Mouse (Mus musculus) midbrain, embryonic 11.5 days (tissue): ENCODE measurements around the gene Tm4sf5. TPM values are rescaled to one million over a fixed set of nuclear protein-coding genes. Genes with fewer than 3 reads are reported as not detected.
"Not testable (repeated sequence)": the region's sequence is repeated elsewhere in the genome, so short reads cannot be mapped to it uniquely, and the experiment has no call there.

Experiments used
- ATAC-seq: fragments of 200-750 bp; cut with Nextera tagmentation; 2 replicates; pipeline ENCODE4 v1.8.0; 2017; ENCODE audit warnings: moderate TSS enrichment, moderate library complexity; ENCODE audit not compliant: low FRiP score
- DNase-seq: peaks from one replicate; pipeline ENCODE4 v3.0.0; 2015; ENCODE audit warnings: low spot score; ENCODE audit errors: missing footprints
- H3K27ac ChIP-seq: fragments of 300-500 bp; sonication (generic); 2 replicates; pipeline ENCODE4 v1.5.1; 2014; ENCODE audit warnings: low read depth, low read length
- H3K27me3 ChIP-seq: fragments of 300-500 bp; sonication (generic); 2 replicates; pipeline ENCODE4 v1.6.1; 2014; ENCODE audit warnings: mild to moderate bottlenecking, low read length, moderate library complexity, mixed read lengths; ENCODE audit not compliant: control insufficient read depth, insufficient read depth
- H3K36me3 ChIP-seq: fragments of 300-500 bp; sonication (generic); 2 replicates; pipeline ENCODE4 v1.6.1; 2014; ENCODE audit warnings: mild to moderate bottlenecking, low read length, moderate library complexity, mixed read lengths; ENCODE audit not compliant: control insufficient read depth, insufficient read depth
- H3K4me1 ChIP-seq: fragments of 300-500 bp; sonication (generic); 2 replicates; pipeline ENCODE4 v1.6.1; 2014; ENCODE audit warnings: low read length; ENCODE audit not compliant: control insufficient read depth, insufficient read depth
- H3K4me2 ChIP-seq: fragments of 300-500 bp; sonication (generic); 2 replicates; pipeline ENCODE4 v1.6.1; 2014; ENCODE audit warnings: mild to moderate bottlenecking, moderate library complexity
- H3K4me3 ChIP-seq: fragments of 300-500 bp; sonication (generic); 2 replicates; pipeline ENCODE4 v1.5.1; 2014; ENCODE audit warnings: low read depth, low read length
- H3K9ac ChIP-seq: fragments of 300-500 bp; sonication (generic); 2 replicates; pipeline ENCODE4 v1.6.1; 2014; ENCODE audit warnings: low read length
- H3K9me3 ChIP-seq: fragments of 300-500 bp; sonication (generic); 2 replicates; pipeline ENCODE4 v1.6.1; 2016; ENCODE audit warnings: low read length; ENCODE audit not compliant: control insufficient read depth
- WGBS: fragments of 180-500 bp; shearing (Covaris S2); extraction: QIAGEN DNeasy Blood & Tissue Kit; methylation state at CpG from one replicate; pipeline ENCODE4 v1.1.7; 2014; 5-methylcytosine and 5-hydroxymethylcytosine counted together
- polyA plus RNA-seq: library from polyadenylated mRNA; unstranded; fragments of >200 nt; fragmentation: Nextera tagmentation; extraction: Ambion mirVana; gene quantifications from 2 replicates; pipeline ENCODE4 v1.2.1, GENCODE M21; 2014

Tm4sf5 gene
- polyA plus RNA-seq, 1 experiment from 2014 or later: not detected

GRCm38 (mm10) chr11:70516352-70516751 is 11.3 kb downstream of the Tm4sf5 start:
- Histone ChIP-seq H3K9ac (no peak overlapping the region), H3K4me2 (no peak overlapping the region), H3K4me3 (no peak overlapping the region), H3K27me3 (no peaks in the 10 kb centered on the region; the same call in 1 of the 2 replicates), H3K4me1 (peaks cover 7% of the 10 kb centered on the region), H3K36me3 (no peaks in the 10 kb centered on the region), H3K27ac (no peak overlapping the region), H3K9me3 (no peaks in the 10 kb centered on the region)
- no peak for ATAC-seq
- 24% methylated on average over 2 of the region's 2 CpGs for WGBS
- peak; percentile 93 for DNase-seq

GRCm38 (mm10) chr11:70518436-70518835 is 13.4 kb downstream of the Tm4sf5 start:
- no peaks in the 10 kb centered on the region for H3K9me3 ChIP-seq
- DNase-seq (no peak), ATAC-seq (no peak)
- no peaks in the 10 kb centered on the region for H3K36me3 ChIP-seq
- no peaks in the 10 kb centered on the region; the same call in 1 of the 2 replicates for H3K27me3 ChIP-seq
- peaks cover 6% of the 10 kb centered on the region for H3K4me1 ChIP-seq
- WGBS: 67% methylated on average over 1 of the region's 1 CpGs
- no peak overlapping the region for H3K9ac ChIP-seq
- H3K27ac ChIP-seq: no peak overlapping the region
- no peak overlapping the region for H3K4me3 ChIP-seq
- no peak overlapping the region for H3K4me2 ChIP-seq

GRCm38 (mm10) chr11:70518923-70519322 is 13.9 kb downstream of the Tm4sf5 start, which contains the start of gene Gltpd2:
Gene Gltpd2, plus strand, starts transcription at chr11:70519196.
- Histone ChIP-seq H3K27ac (no peak within 1 kb of the TSS), H3K27me3 (no peaks in the 10 kb centered on the region; the same call in 1 of the 2 replicates), H3K9ac (peak within 1 kb of the TSS; percentile 74), H3K4me1 (peaks cover 5% of the 10 kb centered on the region), H3K4me3 (peak within 1 kb of the TSS; percentile 25), H3K36me3 (no peaks in the 10 kb centered on the region), H3K4me2 (peak within 1 kb of the TSS; percentile 42), H3K9me3 (no peaks in the 10 kb centered on the region)
- ATAC-seq (no peak), DNase-seq (peak; percentile 68)
- WGBS: 79% methylated on average over 10 of the region's 10 CpGs

GRCm38 (mm10) chr11:70520178-70520769 is 15.2 kb downstream of the Tm4sf5 start:
- Histone ChIP-seq H3K4me1 (peaks cover 5% of the 10 kb centered on the region), H3K4me3 (peak overlapping the region; percentile 25), H3K9me3 (no peaks in the 10 kb centered on the region), H3K27me3 (no peaks in the 10 kb centered on the region; the same call in 1 of the 2 replicates), H3K27ac (0 out of 2 replicates have a peak overlapping the region, but pooled peaks have one; percentile 14), H3K4me2 (peak overlapping the region; percentile 42), H3K36me3 (no peaks in the 10 kb centered on the region), H3K9ac (peak overlapping the region; percentile 74)
- DNase-seq: peak; percentile 95
- WGBS: 8% methylated on average over 41 of the region's 41 CpGs
- no peak for ATAC-seq

- 91% methylated on average over 8 of the region's 8 CpGs for WGBS
- H3K4me3 ChIP-seq, H3K4me2 ChIP-seq, H3K9me3 ChIP-seq, ATAC-seq, H3K27me3 ChIP-seq, H3K9ac ChIP-seq, H3K27ac ChIP-seq: not testable (repeated sequence)
- peaks cover 16% of the 10 kb centered on the region for H3K36me3 ChIP-seq
- peak; percentile 87 for DNase-seq
- H3K4me1 ChIP-seq: peaks cover 12% of the 10 kb centered on the region
These were observed 18.4 kb downstream of the Tm4sf5 start for GRCm38 (mm10) chr11:70523306-70523989.

- H3K9ac ChIP-seq: peak overlapping the region; percentile 44; the same call in 1 of the 2 replicates
- peaks cover 12% of the 10 kb centered on the region for H3K4me1 ChIP-seq
- peak overlapping the region; percentile 81 for H3K4me3 ChIP-seq
- peak overlapping the region; percentile 43 for H3K4me2 ChIP-seq
- no peak for DNase-seq
- H3K36me3 ChIP-seq: peaks cover 16% of the 10 kb centered on the region
- 10% methylated on average over 8 of the region's 8 CpGs for WGBS
- ATAC-seq: no peak; the same call in 1 of the 2 replicates
- no peaks in the 10 kb centered on the region; the same call in 1 of the 2 replicates for H3K27me3 ChIP-seq
- H3K9me3 ChIP-seq: no peaks in the 10 kb centered on the region
- no peak overlapping the region for H3K27ac ChIP-seq
These were observed 19.7 kb downstream of the Tm4sf5 start for GRCm38 (mm10) chr11:70524782-70525181.

- H3K36me3 ChIP-seq: peaks cover 16% of the 10 kb centered on the region
- WGBS: under 1% methylated on average over 26 of the region's 26 CpGs
- DNase-seq: peak; percentile 98
- H3K27me3 ChIP-seq: no peaks in the 10 kb centered on the region; the same call in 1 of the 2 replicates
- H3K27ac ChIP-seq: peak within 1 kb of the TSS; percentile 30; the same call in 1 of the 2 replicates
- peak; percentile 94 for ATAC-seq
- H3K4me1 ChIP-seq: peaks cover 7% of the 10 kb centered on the region
- peak within 1 kb of the TSS; percentile 85 for H3K4me2 ChIP-seq
- H3K9me3 ChIP-seq: no peaks in the 10 kb centered on the region
- H3K9ac ChIP-seq: peak within 1 kb of the TSS; percentile 79
- H3K4me3 ChIP-seq: peak within 1 kb of the TSS; percentile 81
These were observed 20.2 kb downstream of the Tm4sf5 start, which contains the start of gene Psmb6 for GRCm38 (mm10) chr11:70525184-70525678. Gene Psmb6, plus strand, starts transcription at chr11:70525367.

- Histone ChIP-seq H3K9ac (peak overlapping the region; percentile 79), H3K4me1 (peaks cover 6% of the 10 kb centered on the region), H3K4me3 (peak overlapping the region; percentile 81), H3K9me3 (no peaks in the 10 kb centered on the region), H3K36me3 (peaks cover 16% of the 10 kb centered on the region), H3K27me3 (no peaks in the 10 kb centered on the region; the same call in 1 of the 2 replicates), H3K27ac (no peak overlapping the region), H3K4me2 (peak overlapping the region; percentile 85)
- no peak for DNase-seq
- peak; percentile 25; the same call in 1 of the 2 replicates for ATAC-seq
- WGBS: 3% methylated on average over 12 of the region's 12 CpGs
These were observed 20.7 kb downstream of the Tm4sf5 start for GRCm38 (mm10) chr11:70525726-70526125.

GRCm38 (mm10) chr11:70526211-70526610 is 21.2 kb downstream of the Tm4sf5 start:
- H3K36me3 ChIP-seq: peaks cover 16% of the 10 kb centered on the region
- peaks cover 6% of the 10 kb centered on the region for H3K4me1 ChIP-seq
- ATAC-seq (no peak), DNase-seq (no peak)
- H3K27me3 ChIP-seq: no peaks in the 10 kb centered on the region
- H3K4me2 ChIP-seq: peak overlapping the region; percentile 85
- H3K4me3 ChIP-seq: peak overlapping the region; percentile 81
- no peaks in the 10 kb centered on the region for H3K9me3 ChIP-seq
- 90% methylated on average over 12 of the region's 12 CpGs for WGBS
- H3K27ac ChIP-seq: no peak overlapping the region
- no peak overlapping the region; the same call in 1 of the 2 replicates for H3K9ac ChIP-seq
